Mouse (Mus musculus): ENCODE results near the gene Sp3.

- TF ChIP-seq CTCF (IDR thresholded peaks at IDR 0.05; ENCODE audit: low read depth) (no peak), EP300 (IDR thresholded peaks at IDR 0.05; ENCODE audit: low read depth) (no peak)
Measured at GRCm38 (mm10) chr2:72984806-72985205, 4.6 kb upstream of the Sp3 start.

Measured in heart, postnatal 0 days (tissue).